Mouse (Mus musculus) heart, embryonic 13.5 days (tissue): Measurements from ENCODE around the gene Asb8. TPM values are rescaled to one million over a fixed set of nuclear protein-coding genes. Genes with fewer than 3 reads are reported as not detected.

ENCODE experiments used
- ATAC-seq: fragments of 200-750 bp; cut with Nextera tagmentation; 2 replicates; pipeline ENCODE4 v1.8.0; 2017; ENCODE audit warnings: moderate TSS enrichment; ENCODE audit not compliant: insufficient number of reproducible peaks, low FRiP score, low TSS enrichment; ENCODE audit errors: extremely low read depth
- H3K27ac ChIP-seq: fragments of 300-500 bp; sonication (generic); replicated peaks from 2 replicates; pipeline ENCODE4 v1.5.1; 2015; ENCODE audit warnings: moderate library complexity, mild to moderate bottlenecking, inconsistent platforms
- H3K27me3 ChIP-seq: fragments of 300-500 bp; sonication (generic); replicated peaks from 2 replicates; pipeline ENCODE4 v1.6.1; 2015; ENCODE audit warnings: mild to moderate bottlenecking, inconsistent platforms
- H3K36me3 ChIP-seq: fragments of 300-500 bp; sonication (generic); 2 replicates; pipeline ENCODE4 v1.6.1; 2015; ENCODE audit warnings: mild to moderate bottlenecking, inconsistent platforms
- H3K4me1 ChIP-seq: fragments of 300-500 bp; sonication (generic); 2 replicates; pipeline ENCODE4 v1.6.1; 2015; ENCODE audit warnings: inconsistent platforms
- H3K4me2 ChIP-seq: fragments of 300-500 bp; sonication (generic); 2 replicates; pipeline ENCODE4 v1.6.1; 2015; ENCODE audit warnings: inconsistent platforms, mild to moderate bottlenecking, moderate library complexity
- H3K4me3 ChIP-seq: fragments of 300-500 bp; sonication (generic); 2 replicates; pipeline ENCODE4 v1.5.1; 2015; ENCODE audit warnings: moderate library complexity, mild to moderate bottlenecking, inconsistent platforms
- H3K9ac ChIP-seq: fragments of 300-500 bp; sonication (generic); 2 replicates; pipeline ENCODE4 v1.6.1; 2015; ENCODE audit warnings: inconsistent platforms, mild to moderate bottlenecking, moderate library complexity
- H3K9me3 ChIP-seq: fragments of 300-500 bp; sonication (generic); 2 replicates; pipeline ENCODE4 v1.6.1; 2016; ENCODE audit warnings: inconsistent platforms
- WGBS: fragments of 180-500 bp; shearing (Covaris S2); methylation state at CpG from one replicate; pipeline ENCODE4 v1.1.7; 2015; ENCODE audit warnings: mixed read lengths; 5-methylcytosine and 5-hydroxymethylcytosine counted together
- polyA plus RNA-seq: library from polyadenylated mRNA; unstranded; fragments of >200 nt; fragmentation: Nextera tagmentation; extraction: Ambion mirVana; gene quantifications from 2 replicates; pipeline ENCODE4 v1.2.1, GENCODE M21; 2015

Asb8 gene
- polyA plus RNA-seq, 1 experiment from 2014 or later = 76.5 TPM

DNA sequence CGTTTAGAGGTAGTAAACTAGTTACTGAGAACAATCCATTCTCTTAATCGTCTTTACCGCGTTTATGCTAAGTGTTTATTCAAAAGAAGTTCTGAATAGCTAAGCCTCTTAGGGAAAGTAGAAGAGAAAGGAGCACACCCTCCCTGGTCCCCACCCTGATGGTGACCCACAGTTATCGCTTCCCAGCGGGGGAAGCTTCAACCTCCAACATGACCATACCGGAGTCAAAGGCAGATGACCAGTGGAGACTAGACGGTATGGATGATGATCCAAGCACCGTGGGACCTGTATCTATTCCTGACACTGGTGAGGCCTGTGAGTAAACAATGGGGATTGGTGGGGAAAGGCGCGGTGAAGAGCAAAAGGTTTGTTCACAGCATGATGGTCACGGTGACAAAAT is 70.5 kb downstream of the Asb8 start:
- H3K4me3 ChIP-seq = no peak overlapping the region
- 87% methylated on average over 12 of the region's 12 CpGs for WGBS
- H3K9me3 ChIP-seq = no peaks in the 10 kb centered on the region
- no peak for ATAC-seq
- H3K4me2 ChIP-seq = no peak overlapping the region
- H3K4me1 ChIP-seq = peaks cover 21% of the 10 kb centered on the region
- no peaks in the 10 kb centered on the region; the same call in 1 of the 2 replicates for H3K27me3 ChIP-seq
- no peak overlapping the region for H3K9ac ChIP-seq
- H3K36me3 ChIP-seq = 0 out of 2 replicates have a peak, but pooled peaks cover 2% of the 10 kb centered on the region
- H3K27ac ChIP-seq = no peak overlapping the region

GRCm38 (mm10) chr15:98093121-98094011 is 72.1 kb downstream of the Asb8 start, which contains the start of gene Senp1:
Gene Senp1, minus strand, starts transcription at chr15:98093744.
- under 1% methylated on average over 51 of the region's 58 CpGs for WGBS
- Histone ChIP-seq H3K27ac (peak within 1 kb of the TSS; percentile 98), H3K27me3 (no peaks in the 10 kb centered on the region), H3K9me3 (no peaks in the 10 kb centered on the region), H3K36me3 (0 out of 2 replicates have a peak, but pooled peaks cover 5% of the 10 kb centered on the region), H3K4me1 (peaks cover 28% of the 10 kb centered on the region), H3K4me2 (peak within 1 kb of the TSS; percentile 81), H3K9ac (peak within 1 kb of the TSS; percentile 91), H3K4me3 (peak within 1 kb of the TSS; percentile 78)
- ATAC-seq = peak; percentile 82

GRCm38 (mm10) chr15:98092372-98093120 is 72.9 kb downstream of the Asb8 start, which contains the start of gene Pfkm:
Gene Pfkm, plus strand, starts transcription at chr15:98092589.
- H3K9me3 ChIP-seq = no peaks in the 10 kb centered on the region
- under 1% methylated on average over 30 of the region's 30 CpGs for WGBS
- peaks cover 28% of the 10 kb centered on the region for H3K4me1 ChIP-seq
- ATAC-seq = no peak
- H3K36me3 ChIP-seq = peaks cover 13% of the 10 kb centered on the region
- H3K27me3 ChIP-seq = no peaks in the 10 kb centered on the region
- H3K27ac ChIP-seq = peak within 1 kb of the TSS; percentile 98
- peak within 1 kb of the TSS; percentile 91 for H3K9ac ChIP-seq
- peak within 1 kb of the TSS; percentile 81 for H3K4me2 ChIP-seq
- H3K4me3 ChIP-seq = peak within 1 kb of the TSS; percentile 78

DNA sequence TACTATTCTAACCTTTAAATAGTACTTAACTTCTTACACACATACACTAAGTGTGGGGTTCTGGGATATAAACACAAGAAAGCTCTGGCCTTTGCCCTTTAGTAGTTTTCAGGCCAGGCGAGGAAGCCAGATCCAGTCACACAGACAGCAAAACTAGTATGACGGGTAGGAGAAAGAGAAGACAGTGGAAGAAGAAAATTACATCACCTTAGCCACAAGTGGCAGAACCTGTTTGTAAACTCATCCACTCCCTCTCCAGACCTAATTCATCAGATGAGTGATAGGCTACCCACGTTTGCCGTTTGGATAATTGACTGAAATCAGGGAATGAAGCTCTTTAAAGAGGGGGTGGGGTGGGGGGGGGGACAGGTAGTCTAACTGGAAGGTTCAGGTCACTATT is 73.6 kb downstream of the Asb8 start:
- Histone ChIP-seq H3K4me1 (peaks cover 28% of the 10 kb centered on the region), H3K4me3 (peak overlapping the region; percentile 78), H3K27ac (no peak overlapping the region), H3K9ac (peak overlapping the region; percentile 91), H3K27me3 (no peaks in the 10 kb centered on the region), H3K9me3 (no peaks in the 10 kb centered on the region), H3K36me3 (peaks cover 17% of the 10 kb centered on the region), H3K4me2 (peak overlapping the region; percentile 81)
- 36% methylated on average over 4 of the region's 4 CpGs for WGBS
- ATAC-seq = no peak

GRCm38 (mm10) chr15:98089421-98090183 is 75.8 kb downstream of the Asb8 start:
- H3K4me3 ChIP-seq = no peak overlapping the region
- H3K27me3 ChIP-seq = no peaks in the 10 kb centered on the region
- H3K4me2 ChIP-seq = no peak overlapping the region
- H3K4me1 ChIP-seq = peaks cover 28% of the 10 kb centered on the region
- no peak overlapping the region for H3K27ac ChIP-seq
- H3K9me3 ChIP-seq = no peaks in the 10 kb centered on the region
- peaks cover 37% of the 10 kb centered on the region for H3K36me3 ChIP-seq
- 70% methylated on average over 9 of the region's 9 CpGs for WGBS
- ATAC-seq = no peak
- no peak overlapping the region for H3K9ac ChIP-seq

DNA sequence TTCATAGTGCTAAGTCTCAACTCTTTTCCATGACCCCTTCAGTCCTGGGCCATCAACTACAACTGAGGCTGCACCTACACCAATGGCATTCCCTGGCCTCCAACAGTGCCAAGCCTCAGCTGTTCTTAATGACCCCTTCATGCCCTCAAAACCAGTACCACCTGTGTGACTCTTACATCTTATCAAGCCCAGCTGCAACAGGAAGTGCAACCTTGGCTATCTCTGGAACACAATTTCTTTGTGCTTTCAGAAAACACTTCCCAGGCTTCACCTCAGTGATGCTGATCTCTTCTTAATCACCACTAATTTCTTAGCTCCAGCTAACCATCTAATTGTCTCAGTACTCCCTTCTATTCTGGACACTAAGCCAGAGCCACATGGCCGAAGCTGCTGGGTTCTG is 76.5 kb downstream of the Asb8 start:
- Histone ChIP-seq H3K4me1 (peaks cover 26% of the 10 kb centered on the region), H3K27me3 (no peaks in the 10 kb centered on the region), H3K9ac (no peak overlapping the region), H3K9me3 (no peaks in the 10 kb centered on the region), H3K4me2 (no peak overlapping the region), H3K36me3 (peaks cover 44% of the 10 kb centered on the region), H3K27ac (no peak overlapping the region), H3K4me3 (no peak overlapping the region)
- ATAC-seq = no peak
- WGBS = 79% methylated on average over 1 of the region's 1 CpGs

Other genes with a start within 250 kb of the Asb8 start
- gene Tmem106c, start 201.4 kb downstream of the Asb8 start, polyA plus RNA-seq = 29.6 and 36.5 TPM in 2 replicates
- gene Col2a1, start 160.9 kb downstream of the Asb8 start, polyA plus RNA-seq = 26.1 and 27.8 TPM in 2 replicates
- 86.7 and 90.4 TPM in 2 replicates for gene Pfkm, start 73.0 kb downstream of the Asb8 start, polyA plus RNA-seq
- 18.2 and 19.6 TPM in 2 replicates for gene Senp1, start 71.9 kb downstream of the Asb8 start, polyA plus RNA-seq
- 1.1 and 1.4 TPM in 2 replicates for gene Ccdc184, start 1.5 kb upstream of the Asb8 start, polyA plus RNA-seq
- gene Olfr288, start 29.9 kb upstream of the Asb8 start, polyA plus RNA-seq = not detected in 2 replicates
- gene Gm44579, start 55.4 kb upstream of the Asb8 start, polyA plus RNA-seq = not detected in 2 replicates
- gene Olfr287, start 55.4 kb upstream of the Asb8 start, polyA plus RNA-seq = not detected in 2 replicates
- gene Olfr286, start 68.8 kb upstream of the Asb8 start, polyA plus RNA-seq = not detected in 2 replicates
- not detected in 2 replicates for gene H1fnt, start 91.7 kb upstream of the Asb8 start, polyA plus RNA-seq
- gene Zfp641, start 130.5 kb upstream of the Asb8 start, polyA plus RNA-seq = 1.1 TPM in 2 replicates
- gene Olfr285, start 151.7 kb upstream of the Asb8 start, polyA plus RNA-seq = not detected in 2 replicates
- not detected in 2 replicates for gene Olfr284, start 175.4 kb upstream of the Asb8 start, polyA plus RNA-seq
- gene Olfr283, start 215.3 kb upstream of the Asb8 start, polyA plus RNA-seq = not detected in 2 replicates